Mouse (Mus musculus): ENCODE data around the gene Pex6. TPM values are rescaled to one million over a fixed set of nuclear protein-coding genes. Genes with fewer than 3 reads are reported as not detected.

The Pex6 gene
- 29.6 TPM for polyA plus RNA-seq (2012; fragmentation: generic; extraction: Trizol)

GRCm38 (mm10) chr17:46710959-46711597, at the start of gene Pex6:
Gene Pex6, plus strand, starts transcription at chr17:46711463.
- TF ChIP-seq USF1 (IDR thresholded peaks at IDR 0.05; ENCODE audit: low read depth): no peak
- TF ChIP-seq POLR2AphosphoS2 (IDR thresholded peaks at IDR 0.05; ENCODE audit: insufficient read length, low read depth): peak; percentile 75
- peak; percentile 82 for TF ChIP-seq POLR2A (IDR thresholded peaks at IDR 0.05; ENCODE audit: insufficient read length, low read depth)

DNA sequence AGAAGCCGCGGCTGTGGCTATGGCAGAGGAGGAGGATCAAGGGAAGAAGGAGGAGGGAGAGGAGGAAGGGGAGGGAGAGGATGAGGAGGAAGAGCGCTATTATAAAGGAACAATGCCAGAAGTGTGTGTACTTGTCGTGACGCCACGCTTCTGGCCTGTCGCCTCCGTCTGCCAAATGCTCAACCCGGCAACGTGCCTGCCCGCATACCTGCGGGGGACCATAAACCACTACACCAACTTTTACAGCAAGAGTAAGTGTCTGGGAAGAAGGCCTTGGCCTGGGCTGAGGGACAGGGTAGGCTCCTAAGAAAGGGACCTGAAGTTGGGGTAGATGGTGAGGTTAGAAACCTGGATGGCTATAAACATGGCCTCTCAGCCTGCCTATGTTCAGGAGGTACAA, 49.3 kb upstream of the Pex6 start:
- Histone ChIP-seq H3K4me2 (ENCODE audit: low read depth) (no peak overlapping the region), H3ac (ENCODE audit: control insufficient read depth, insufficient read length) (no peak overlapping the region), H3K36me3 (ENCODE audit: control insufficient read depth, insufficient read depth) (peaks cover 4% of the 10 kb centered on the region), H3K27me3 (ENCODE audit: control insufficient read depth, insufficient read depth, insufficient read length) (no peaks in the 10 kb centered on the region), H3K4me3 (no peak overlapping the region), H3K79me2 (ENCODE audit: control insufficient read depth, insufficient read depth) (no peaks in the 10 kb centered on the region)
- TF ChIP-seq MYOD1 (IDR thresholded peaks at IDR 0.05; ENCODE audit: control insufficient read depth in 1 of 3, insufficient read length in 2 of 3, low read depth in 2 of 3) (no peak), USF1 (IDR thresholded peaks at IDR 0.05; ENCODE audit: low read depth) (no peak), CEBPB (IDR thresholded peaks at IDR 0.05; ENCODE audit: insufficient read depth, poor library complexity, severe bottlenecking) (no peak), POLR2AphosphoS2 (IDR thresholded peaks at IDR 0.05; ENCODE audit: insufficient read length, low read depth) (no peak), MAX (IDR thresholded peaks at IDR 0.05; ENCODE audit: low read depth) (no peak), REST (IDR thresholded peaks at IDR 0.05; ENCODE audit: insufficient read depth, insufficient read length) (no peak), TCF12 (IDR thresholded peaks at IDR 0.05; ENCODE audit: insufficient read depth, poor library complexity, severe bottlenecking) (no peak), POLR2A (IDR thresholded peaks at IDR 0.05; ENCODE audit: insufficient read length, low read depth) (no peak), MYOG (IDR thresholded peaks at IDR 0.05; ENCODE audit: control insufficient read depth in 1 of 3, insufficient read depth in 1 of 3, insufficient read length in 2 of 3, low read depth in 2 of 3) (no peak), TCF3 (IDR thresholded peaks at IDR 0.05; ENCODE audit: insufficient read length, low read depth) (no peak), SRF (IDR thresholded peaks at IDR 0.05; ENCODE audit: control insufficient read depth, insufficient read length, low read depth) (no peak), E2F4 (IDR thresholded peaks at IDR 0.05; ENCODE audit: insufficient read depth) (no peak)

More at GRCm38 (mm10) chr17:46710959-46711597, at the start of gene Pex6:
- peak within 1 kb of the TSS; percentile 54 for H3K4me3 ChIP-seq
- H3K79me2 ChIP-seq (ENCODE audit: control insufficient read depth, insufficient read depth): peaks cover 19% of the 10 kb centered on the region
- H3K4me2 ChIP-seq (ENCODE audit: low read depth): peak within 1 kb of the TSS; percentile 93
- no peaks in the 10 kb centered on the region for H3K27me3 ChIP-seq (ENCODE audit: control insufficient read depth, insufficient read depth, insufficient read length)
- H3K36me3 ChIP-seq (ENCODE audit: control insufficient read depth, insufficient read depth): peaks cover 12% of the 10 kb centered on the region
- H3ac ChIP-seq (ENCODE audit: control insufficient read depth, insufficient read length): peak within 1 kb of the TSS; percentile 88

GRCm38 (mm10) chr17:46662730-46663129, 48.5 kb upstream of the Pex6 start:
- H3K36me3 ChIP-seq (ENCODE audit: control insufficient read depth, insufficient read depth): peaks cover 4% of the 10 kb centered on the region
- no peaks in the 10 kb centered on the region for H3K27me3 ChIP-seq (ENCODE audit: control insufficient read depth, insufficient read depth, insufficient read length)
- no peak overlapping the region for H3ac ChIP-seq (ENCODE audit: control insufficient read depth, insufficient read length)
- no peak overlapping the region for H3K4me2 ChIP-seq (ENCODE audit: low read depth)
- TF ChIP-seq MYOD1 (IDR thresholded peaks at IDR 0.05; ENCODE audit: control insufficient read depth in 1 of 3, insufficient read length in 2 of 3, low read depth in 2 of 3) (no peak), CEBPB (IDR thresholded peaks at IDR 0.05; ENCODE audit: insufficient read depth, poor library complexity, severe bottlenecking) (no peak), MAX (IDR thresholded peaks at IDR 0.05; ENCODE audit: low read depth) (no peak)
- H3K79me2 ChIP-seq (ENCODE audit: control insufficient read depth, insufficient read depth): no peaks in the 10 kb centered on the region
- H3K4me3 ChIP-seq: no peak overlapping the region

GRCm38 (mm10) chr17:46667712-46668111, 43.6 kb upstream of the Pex6 start:
- H3K79me2 ChIP-seq (ENCODE audit: control insufficient read depth, insufficient read depth): peaks cover 12% of the 10 kb centered on the region
- H3K27me3 ChIP-seq (ENCODE audit: control insufficient read depth, insufficient read depth, insufficient read length): no peaks in the 10 kb centered on the region
- H3K4me2 ChIP-seq (ENCODE audit: low read depth): no peak overlapping the region
- H3K4me3 ChIP-seq: no peak overlapping the region
- peaks cover 3% of the 10 kb centered on the region for H3K36me3 ChIP-seq (ENCODE audit: control insufficient read depth, insufficient read depth)
- no peak overlapping the region for H3ac ChIP-seq (ENCODE audit: control insufficient read depth, insufficient read length)
- TF ChIP-seq MAX (IDR thresholded peaks at IDR 0.05; ENCODE audit: low read depth) (no peak), CEBPB (IDR thresholded peaks at IDR 0.05; ENCODE audit: insufficient read depth, poor library complexity, severe bottlenecking) (no peak), MYOG (IDR thresholded peaks at IDR 0.05; ENCODE audit: control insufficient read depth in 1 of 3, insufficient read depth in 1 of 3, insufficient read length in 2 of 3, low read depth in 2 of 3) (no peak), MYOD1 (IDR thresholded peaks at IDR 0.05; ENCODE audit: control insufficient read depth in 1 of 3, insufficient read length in 2 of 3, low read depth in 2 of 3) (no peak), REST (IDR thresholded peaks at IDR 0.05; ENCODE audit: insufficient read depth, insufficient read length) (no peak), TCF3 (IDR thresholded peaks at IDR 0.05; ENCODE audit: insufficient read length, low read depth) (no peak), TCF12 (IDR thresholded peaks at IDR 0.05; ENCODE audit: insufficient read depth, poor library complexity, severe bottlenecking) (no peak), E2F4 (IDR thresholded peaks at IDR 0.05; ENCODE audit: insufficient read depth) (no peak), POLR2A (IDR thresholded peaks at IDR 0.05; ENCODE audit: insufficient read length, low read depth) (no peak), SRF (IDR thresholded peaks at IDR 0.05; ENCODE audit: control insufficient read depth, insufficient read length, low read depth) (no peak), USF1 (IDR thresholded peaks at IDR 0.05; ENCODE audit: low read depth) (no peak), POLR2AphosphoS2 (IDR thresholded peaks at IDR 0.05; ENCODE audit: insufficient read length, low read depth) (no peak)

DNA sequence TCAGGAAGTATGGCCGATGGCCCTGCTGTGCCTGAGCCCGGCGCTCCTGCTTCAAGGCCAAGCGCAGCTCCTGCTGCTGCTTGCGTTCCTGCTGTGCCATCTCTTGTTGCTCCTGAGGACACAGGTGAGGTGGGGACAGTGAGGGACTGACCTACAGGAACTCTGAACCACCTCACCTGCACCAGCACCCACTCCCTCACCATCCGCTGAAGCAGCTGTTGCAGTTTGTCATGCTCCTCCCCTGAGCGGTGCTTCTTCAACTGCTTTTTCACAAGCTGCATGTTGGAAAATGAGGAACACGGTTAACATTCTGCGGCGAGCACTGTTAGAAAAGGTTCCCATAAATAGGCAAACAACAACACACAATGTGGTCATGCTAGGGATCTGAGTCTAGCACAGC, 41.4 kb upstream of the Pex6 start:
- H3ac ChIP-seq (ENCODE audit: control insufficient read depth, insufficient read length): no peak overlapping the region
- no peaks in the 10 kb centered on the region for H3K27me3 ChIP-seq (ENCODE audit: control insufficient read depth, insufficient read depth, insufficient read length)
- H3K4me2 ChIP-seq (ENCODE audit: low read depth): no peak overlapping the region
- H3K36me3 ChIP-seq (ENCODE audit: control insufficient read depth, insufficient read depth): peaks cover 3% of the 10 kb centered on the region
- TF ChIP-seq MYOG (IDR thresholded peaks at IDR 0.05; ENCODE audit: control insufficient read depth in 1 of 3, insufficient read depth in 1 of 3, insufficient read length in 2 of 3, low read depth in 2 of 3): no peak
- no peak for TF ChIP-seq SRF (IDR thresholded peaks at IDR 0.05; ENCODE audit: control insufficient read depth, insufficient read length, low read depth)
- no peak for TF ChIP-seq CEBPB (IDR thresholded peaks at IDR 0.05; ENCODE audit: insufficient read depth, poor library complexity, severe bottlenecking)
- no peak for TF ChIP-seq USF1 (IDR thresholded peaks at IDR 0.05; ENCODE audit: low read depth)
- TF ChIP-seq MAX (IDR thresholded peaks at IDR 0.05; ENCODE audit: low read depth): no peak
- no peak for TF ChIP-seq REST (IDR thresholded peaks at IDR 0.05; ENCODE audit: insufficient read depth, insufficient read length)
- TF ChIP-seq TCF3 (IDR thresholded peaks at IDR 0.05; ENCODE audit: insufficient read length, low read depth): no peak
- TF ChIP-seq E2F4 (IDR thresholded peaks at IDR 0.05; ENCODE audit: insufficient read depth): no peak
- TF ChIP-seq POLR2AphosphoS2 (IDR thresholded peaks at IDR 0.05; ENCODE audit: insufficient read length, low read depth): no peak
- no peak for TF ChIP-seq TCF12 (IDR thresholded peaks at IDR 0.05; ENCODE audit: insufficient read depth, poor library complexity, severe bottlenecking)
- peaks cover 24% of the 10 kb centered on the region for H3K79me2 ChIP-seq (ENCODE audit: control insufficient read depth, insufficient read depth)
- no peak overlapping the region for H3K4me3 ChIP-seq

Measured in myocyte (in vitro differentiated cells).